Mouse (Mus musculus) kidney, adult 9 months (tissue): ENCODE data around the gene Inpp5e.
A peak's percentile ranks its signal among the peaks of the same experiment; 100 is the strongest.

Source experiments
- DNase-seq: peaks from one replicate; pipeline ENCODE4 v3.0.0; 2022

The Inpp5e gene

DNA sequence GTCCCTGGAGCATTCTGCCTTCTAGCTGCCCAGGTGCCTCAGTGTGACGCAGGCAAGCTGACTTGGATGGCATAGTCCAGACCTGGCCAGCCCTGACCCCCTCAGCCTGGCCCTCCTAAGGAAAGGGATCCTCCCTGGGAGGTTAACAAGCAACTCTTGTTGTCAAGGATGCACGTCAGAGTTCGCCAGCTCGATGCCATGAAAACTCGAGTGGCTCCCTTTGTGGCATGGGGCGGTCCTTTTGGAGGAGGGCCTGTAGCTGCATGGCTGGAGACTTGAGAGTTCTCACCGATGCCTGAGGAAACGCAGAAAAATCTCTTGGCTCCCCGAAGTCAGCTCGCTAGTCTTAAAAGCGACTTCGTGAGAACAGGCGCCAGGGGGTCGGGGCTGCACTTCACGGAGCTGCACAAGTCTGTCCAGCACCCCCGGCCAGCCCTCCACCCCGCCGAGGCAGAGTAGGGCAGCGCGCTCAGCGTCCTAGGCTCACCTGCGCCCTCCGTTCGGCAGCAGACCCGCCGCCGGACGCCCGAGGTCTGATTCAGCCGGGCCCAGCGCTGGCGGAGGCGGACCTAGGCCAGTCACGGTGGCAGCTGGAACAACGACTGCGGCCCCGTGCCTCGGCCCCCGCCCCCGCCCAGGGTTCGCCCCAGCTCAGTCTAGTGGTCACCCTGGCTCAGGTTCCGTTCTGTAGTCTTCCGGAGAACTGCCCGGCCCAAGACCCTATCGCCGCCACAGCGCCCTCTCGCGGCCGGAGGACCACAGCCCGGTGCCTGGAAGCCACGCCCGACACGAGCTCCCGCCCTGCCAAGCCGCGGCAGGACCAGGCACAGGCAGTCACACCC, at the start of gene Inpp5e:
TSS of gene Inpp5e (minus strand) at position 689 of the 842 bp plus-strand sequence.
- peak; percentile 98 for DNase-seq

- peak; percentile 86 for DNase-seq
These were observed 49.6 kb upstream of the Inpp5e start for GRCm38 (mm10) chr2:26458402-26459124.

DNA sequence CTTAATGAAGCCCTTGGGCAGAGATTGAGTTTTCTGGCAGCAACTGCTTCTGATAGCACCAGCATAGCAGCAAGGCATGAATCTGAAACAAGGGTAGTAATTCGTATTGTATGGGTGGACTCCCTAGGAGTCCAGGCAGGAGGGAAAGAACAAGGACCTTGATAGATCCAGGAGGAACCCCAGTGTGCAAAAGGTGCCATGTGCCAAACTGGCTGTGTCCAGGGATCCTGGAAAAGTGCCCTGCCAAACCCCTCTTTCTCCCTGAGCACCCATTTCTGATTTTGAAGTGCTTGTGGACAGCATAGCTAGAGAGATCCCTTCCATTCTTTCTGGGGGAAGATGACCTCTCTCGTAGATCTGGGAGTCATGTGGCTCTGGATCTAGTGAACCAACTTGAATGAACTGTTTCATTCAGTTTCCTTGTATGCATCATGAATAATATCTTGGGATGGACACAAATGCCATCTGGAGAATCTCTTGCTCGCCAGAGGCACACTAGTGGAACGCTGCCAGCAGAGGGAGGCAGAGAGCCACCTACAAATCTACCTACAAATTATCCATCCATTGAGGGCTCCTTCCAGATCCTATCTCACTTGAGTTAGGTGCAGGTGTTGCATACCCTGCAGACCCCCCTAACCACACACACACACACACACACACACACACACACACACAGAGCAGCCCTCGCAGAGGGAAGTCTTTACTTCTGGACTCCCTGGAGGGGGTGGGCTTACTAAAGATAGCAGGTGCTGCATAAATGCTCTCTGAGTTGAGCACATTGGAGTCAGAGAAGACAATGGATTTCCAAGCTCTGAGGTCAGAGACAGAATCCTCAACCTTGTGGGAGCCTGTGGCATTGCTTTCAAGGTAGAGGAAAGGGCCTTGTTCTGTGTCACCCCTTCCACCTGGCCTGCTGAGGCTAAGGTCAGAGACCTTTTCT, 40.4 kb upstream of the Inpp5e start:
- peak; percentile 87 for DNase-seq

DNA sequence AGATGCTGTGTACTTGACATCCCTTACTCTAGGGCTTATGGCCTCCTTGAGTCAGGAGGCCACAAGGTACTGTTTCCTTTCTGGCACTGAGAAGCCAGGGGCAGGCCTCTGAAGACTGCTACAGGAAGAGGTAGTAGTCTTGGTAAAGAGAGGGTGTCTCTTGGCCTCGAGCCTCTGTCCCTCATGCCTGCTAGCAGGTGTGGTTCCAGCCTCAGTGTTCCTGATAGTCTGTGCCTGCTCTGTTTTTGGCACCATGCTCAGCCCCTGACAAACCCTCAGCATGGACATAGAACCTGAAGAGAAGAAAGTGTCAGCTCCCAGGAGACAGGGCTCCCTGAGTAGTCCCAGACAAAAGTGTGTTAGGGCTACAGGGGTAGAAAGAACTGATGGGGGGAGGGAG, 38.4 kb upstream of the Inpp5e start:
- DNase-seq, result no peak

DNA sequence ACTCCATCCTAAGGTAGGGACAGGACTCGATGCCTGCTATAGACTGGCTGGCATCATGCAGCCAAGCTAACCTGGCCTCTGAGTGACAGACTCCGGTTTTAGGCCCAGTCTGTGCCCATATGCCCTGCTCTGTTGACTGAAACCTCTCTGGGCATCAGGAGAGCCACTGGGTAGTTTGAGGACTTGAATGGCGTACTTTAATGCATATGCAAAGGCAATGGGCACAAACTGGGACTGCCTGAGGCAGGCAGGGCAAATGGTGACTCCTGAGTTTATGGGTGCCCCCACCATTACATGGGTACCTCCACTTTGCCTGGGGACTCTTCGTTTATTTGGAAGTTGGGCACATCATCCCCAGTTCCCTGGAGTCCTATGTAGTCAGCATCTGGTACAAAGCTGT, 37.7 kb upstream of the Inpp5e start:
- peak; percentile 39 for DNase-seq

DNA sequence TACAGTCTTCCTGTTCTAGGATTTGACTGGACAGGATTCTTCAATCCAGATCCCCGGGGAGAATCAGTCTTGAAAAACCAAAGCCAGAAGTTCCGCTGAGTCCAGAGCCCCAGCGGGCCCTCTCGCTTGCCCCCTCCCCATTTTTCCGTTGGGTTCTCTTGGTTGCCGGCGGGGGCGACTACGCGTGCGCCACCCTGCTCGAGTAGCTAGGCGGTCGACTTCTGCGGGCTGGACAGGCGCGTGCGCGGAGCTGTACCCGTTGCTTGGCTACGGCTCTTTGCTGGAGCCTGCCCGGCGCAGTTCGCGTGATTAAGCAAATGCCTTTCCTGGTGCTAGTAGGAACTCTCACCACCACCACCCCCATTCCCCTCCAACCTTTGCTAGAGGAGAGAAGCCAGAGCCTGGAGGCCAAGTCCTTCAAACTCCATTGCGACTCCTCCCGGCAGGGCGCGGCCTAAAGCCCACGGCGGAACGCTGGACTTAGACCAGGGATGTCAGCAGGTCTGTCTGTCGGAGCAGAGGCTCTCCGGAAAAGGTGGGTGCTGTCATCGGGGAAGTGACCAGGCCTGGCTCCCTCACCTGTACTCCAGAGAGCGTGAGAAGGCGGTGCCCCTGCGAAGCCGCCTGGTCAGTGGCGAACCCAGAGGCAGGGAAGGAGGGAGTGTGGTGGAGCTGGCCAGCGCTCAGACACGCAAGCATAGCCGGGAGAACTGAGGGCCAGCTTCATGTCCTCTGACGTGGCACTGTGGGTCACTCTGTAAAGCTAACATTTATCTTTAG, 36.9 kb upstream of the Inpp5e start:
- peak; percentile 97 for DNase-seq

DNA sequence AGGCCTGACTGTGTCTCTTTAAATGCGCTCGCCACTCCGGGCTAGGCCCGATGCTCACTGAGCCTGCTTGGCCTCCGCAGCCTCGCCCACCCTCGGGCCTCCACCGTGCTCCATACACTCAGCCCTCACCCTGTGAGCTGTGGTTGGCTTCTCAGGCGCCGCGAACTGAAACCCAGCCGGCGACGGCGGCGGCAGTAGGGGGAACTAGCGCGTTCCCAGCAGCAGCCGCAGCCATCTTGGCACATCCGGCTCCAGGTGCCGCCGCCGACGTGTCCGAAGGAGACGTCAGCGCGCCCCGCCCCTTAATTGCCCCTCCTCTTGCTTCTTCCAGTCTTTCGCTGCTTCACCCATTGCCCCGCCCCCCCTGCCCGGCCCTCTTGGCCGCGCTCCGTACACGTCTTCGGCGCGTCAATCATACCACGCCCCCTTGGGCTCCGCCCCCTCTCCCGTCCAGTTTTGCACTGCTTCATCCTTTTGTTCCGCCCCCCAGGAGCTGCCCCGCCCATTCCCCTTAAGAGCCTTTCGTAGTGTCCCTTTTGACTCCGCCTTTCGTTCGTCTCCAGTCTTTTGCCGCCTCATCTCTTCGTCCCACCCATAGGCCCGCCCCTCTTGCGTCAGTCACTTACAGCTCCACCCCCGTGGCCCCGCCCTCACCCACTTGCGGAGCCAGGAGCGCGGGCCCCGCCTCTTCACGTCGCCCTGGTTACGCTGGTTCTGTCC, 36.1 kb upstream of the Inpp5e start, which contains the start of gene Sec16a:
TSS of gene Sec16a (minus strand) at position 271 of the 720 bp plus-strand sequence.
- peak; percentile 100 for DNase-seq

- DNase-seq, result no peak
These were observed 35.4 kb upstream of the Inpp5e start for GRCm38 (mm10) chr2:26444368-26444767.

GRCm38 (mm10) chr2:26443876-26444275, 34.9 kb upstream of the Inpp5e start:
- DNase-seq, result no peak

GRCm38 (mm10) chr2:26442843-26443242, 33.8 kb upstream of the Inpp5e start:
- no peak for DNase-seq

- DNase-seq, result no peak
These were observed 32.7 kb upstream of the Inpp5e start for GRCm38 (mm10) chr2:26441688-26442087.

DNA sequence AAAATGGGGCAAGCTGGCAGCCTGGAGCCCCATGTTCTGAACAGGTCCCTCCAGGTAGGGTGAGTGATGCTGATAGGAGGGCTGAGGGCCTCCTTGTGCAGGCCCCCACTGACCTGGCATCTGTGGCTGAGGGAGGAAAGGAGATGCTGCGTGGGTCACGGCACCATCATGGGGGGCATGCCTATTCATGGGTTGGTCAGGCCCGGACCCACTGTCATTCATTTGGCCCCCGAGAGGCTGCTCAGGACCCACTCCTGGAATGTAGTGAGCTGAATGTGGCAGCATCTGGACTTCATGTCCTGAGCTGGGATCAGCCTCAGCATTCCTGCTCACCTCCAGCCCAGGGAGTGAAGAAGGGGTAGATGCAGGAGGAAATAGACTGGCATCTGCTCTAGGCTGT, 32.3 kb upstream of the Inpp5e start:
- DNase-seq, result no peak

DNA sequence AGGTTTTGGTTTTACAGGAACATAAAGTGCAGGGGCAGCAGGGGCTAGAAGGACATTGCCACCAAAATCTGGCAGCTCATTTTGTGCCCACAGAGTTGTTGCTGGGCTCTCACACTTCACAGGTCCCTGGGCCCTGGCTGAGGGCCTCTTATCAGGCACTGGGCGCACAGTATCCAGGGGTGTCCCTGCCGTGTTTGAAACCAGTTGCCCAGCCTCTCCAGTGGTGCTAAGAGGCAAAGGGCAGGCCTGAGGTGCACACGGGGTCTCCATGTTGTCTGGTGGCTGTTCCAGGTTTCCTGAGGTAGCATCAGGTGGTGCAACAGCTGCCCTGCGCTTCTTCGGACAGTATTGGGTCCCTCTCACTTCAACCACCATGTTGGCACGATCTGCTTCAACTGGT, 30.7 kb upstream of the Inpp5e start:
- DNase-seq, result no peak

DNA sequence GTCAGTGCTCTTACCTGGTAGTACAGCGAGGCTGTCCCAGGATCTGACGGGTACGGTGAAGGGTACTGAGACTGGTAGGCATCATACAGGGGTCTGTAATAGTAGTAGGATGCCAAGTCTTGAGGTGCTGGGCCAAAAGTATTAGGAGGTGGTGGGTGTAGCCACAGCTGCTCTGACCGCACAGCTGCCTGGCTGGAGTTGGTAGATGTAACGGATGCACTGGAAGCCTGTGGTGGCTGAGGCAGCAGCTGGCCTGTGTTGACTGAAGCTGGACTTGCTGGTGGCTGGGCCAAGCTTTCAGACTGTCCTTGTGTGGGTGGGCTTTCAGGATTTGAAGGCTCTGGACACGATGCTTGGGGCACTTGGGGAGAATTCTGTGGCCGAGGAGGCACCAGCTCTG, 29.4 kb upstream of the Inpp5e start:
- DNase-seq, result no peak

DNA sequence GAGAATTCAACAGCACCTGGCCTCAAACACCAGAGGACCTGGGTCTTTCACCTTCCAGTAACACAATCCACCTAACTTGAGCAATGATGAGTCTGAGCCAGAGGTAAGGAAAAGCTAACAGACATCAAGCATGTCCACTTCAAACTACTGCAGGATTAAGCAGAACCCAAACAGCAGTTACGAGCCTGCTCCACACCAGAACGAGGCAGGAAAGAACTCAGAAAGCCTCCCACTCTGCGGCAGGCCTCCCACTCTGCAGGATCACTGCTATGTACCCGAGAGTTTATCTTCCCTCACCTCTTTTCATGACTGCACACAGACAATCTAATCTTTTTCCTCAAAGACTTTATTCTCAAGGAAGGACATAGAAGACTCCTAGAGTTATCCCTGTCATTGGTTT, 28.2 kb upstream of the Inpp5e start:
- no peak for DNase-seq

DNA sequence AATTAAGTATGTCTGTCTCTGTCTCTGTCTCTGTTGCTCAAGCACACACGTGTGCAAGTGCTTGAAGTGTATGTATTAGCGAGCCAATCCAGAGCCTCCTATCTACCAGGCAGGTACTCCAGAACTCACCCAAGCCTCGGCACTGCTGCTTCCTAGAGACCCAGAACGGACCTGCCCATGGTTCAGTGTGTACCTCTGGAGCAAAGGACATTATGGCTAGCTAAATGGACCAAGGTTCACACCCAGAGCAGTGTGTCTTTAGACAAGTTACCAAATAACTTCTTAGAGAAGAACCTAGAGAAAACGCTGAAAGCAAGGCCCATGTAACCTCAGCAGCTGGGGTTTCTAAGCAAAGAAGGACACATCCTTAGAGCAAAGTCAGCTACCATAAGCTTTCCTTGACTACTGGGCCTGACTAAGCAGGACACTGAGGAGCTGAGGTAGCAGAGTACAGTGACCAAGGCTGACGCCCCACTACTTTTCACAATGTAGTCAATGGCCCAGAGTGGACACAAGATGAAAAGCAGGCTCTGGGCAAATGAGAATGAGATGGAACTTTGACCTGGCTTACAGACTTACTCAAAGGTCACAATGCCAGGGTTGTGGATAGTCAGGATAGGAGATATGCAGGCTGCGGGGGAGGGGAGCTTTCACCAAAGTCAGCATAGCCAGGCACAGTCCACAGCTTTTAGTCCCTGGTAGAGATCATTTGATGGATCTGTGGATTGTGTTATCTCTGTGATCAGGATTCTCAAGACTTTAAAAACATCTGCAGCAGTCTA, 26.0 kb upstream of the Inpp5e start:
- DNase-seq, result peak; percentile 85

DNA sequence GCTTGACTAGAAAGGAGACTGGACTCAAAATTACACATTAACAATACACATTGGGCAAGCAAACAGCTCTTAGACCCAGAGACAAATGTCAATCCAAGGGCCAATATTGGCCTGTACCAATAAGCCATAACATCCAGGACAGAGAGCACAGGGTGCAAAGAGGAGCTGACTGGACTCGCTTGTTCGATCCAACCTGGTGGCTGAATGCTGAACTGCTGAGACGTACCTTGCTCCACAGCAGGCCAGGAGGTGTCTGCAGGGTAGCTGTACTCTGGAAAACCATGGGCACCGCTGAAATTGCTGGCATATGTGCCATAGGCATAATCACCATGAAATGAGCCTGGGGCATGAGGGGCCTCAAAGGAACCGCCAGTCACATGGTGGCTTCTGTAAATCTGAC, 20.8 kb upstream of the Inpp5e start:
- no peak for DNase-seq

GRCm38 (mm10) chr2:26424541-26424940, 15.5 kb upstream of the Inpp5e start:
- DNase-seq, result no peak

DNA sequence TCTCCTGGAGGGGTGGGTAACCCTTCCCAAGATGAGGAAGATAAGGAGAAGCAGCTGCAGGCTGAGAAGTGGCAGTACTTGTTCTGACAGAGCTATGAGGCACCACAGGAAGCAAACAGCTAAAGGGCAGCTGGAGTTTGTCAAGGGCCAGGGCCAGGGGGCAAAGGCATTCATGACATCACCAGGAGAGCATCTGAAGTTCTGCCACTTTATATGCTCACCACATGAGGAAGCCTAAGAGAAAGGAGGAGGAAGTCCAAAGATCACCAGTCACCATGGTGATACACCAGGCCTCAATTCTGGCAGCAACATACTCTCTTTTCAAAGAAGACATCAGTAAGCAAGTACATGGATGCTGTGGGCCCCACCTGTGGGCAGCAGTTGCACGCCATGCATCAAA, 14.1 kb upstream of the Inpp5e start:
- DNase-seq, result peak; percentile 85

GRCm38 (mm10) chr2:26421969-26422368, 13.0 kb upstream of the Inpp5e start:
- no peak for DNase-seq

GRCm38 (mm10) chr2:26418120-26418519, 9.1 kb upstream of the Inpp5e start:
- no peak for DNase-seq
